Mouse (Mus musculus) hindbrain, embryonic 14.5 days (tissue): ENCODE measurements at regions not wholly inside any gene's neighbourhood (a gene's known extent, or its start where the extent isn't known, plus 50 kb on each side); places are given as distances from the start of the nearest gene placed in this dataset.

Source experiments
- ATAC-seq: fragments of 200-750 bp; cut with Nextera tagmentation; 2 replicates; pipeline ENCODE4 v1.8.0; 2017; ENCODE audit warnings: moderate number of reproducible peaks, mild to moderate bottlenecking, moderate TSS enrichment, moderate library complexity; ENCODE audit not compliant: low FRiP score
- DNase-seq: peaks from one replicate; pipeline ENCODE4 v3.0.0-alpha.2; 2015; ENCODE audit warnings: low spot score
- H3K27ac ChIP-seq: fragments of 300-500 bp; sonication (generic); 2 replicates; pipeline ENCODE4 v1.5.1; 2014; ENCODE audit warnings: mild to moderate bottlenecking, moderate library complexity
- H3K27me3 ChIP-seq: fragments of 300-500 bp; sonication (generic); 2 replicates; pipeline ENCODE4 v1.6.1; 2014; ENCODE audit warnings: mild to moderate bottlenecking, low read length, mixed read lengths; ENCODE audit not compliant: control insufficient read depth, insufficient read depth
- H3K36me3 ChIP-seq: fragments of 300-500 bp; sonication (generic); replicated peaks from 2 replicates; pipeline ENCODE4 v1.6.1; 2014; ENCODE audit not compliant: control insufficient read depth, insufficient read depth
- H3K4me1 ChIP-seq: fragments of 300-500 bp; sonication (generic); replicated peaks from 2 replicates; pipeline ENCODE4 v1.6.1; 2014; ENCODE audit warnings: antibody characterized with exemption, low read length, mixed read lengths; ENCODE audit not compliant: control insufficient read depth, insufficient read depth
- H3K4me2 ChIP-seq: fragments of 300-500 bp; sonication (generic); replicated peaks from 2 replicates; pipeline ENCODE4 v1.6.1; 2014; ENCODE audit warnings: mild to moderate bottlenecking, moderate library complexity
- H3K4me3 ChIP-seq: fragments of 300-500 bp; sonication (generic); replicated peaks from 2 replicates; pipeline ENCODE4 v1.5.1; 2014; ENCODE audit warnings: mild to moderate bottlenecking, low read length
- H3K9ac ChIP-seq: fragments of 300-500 bp; sonication (generic); 2 replicates; pipeline ENCODE4 v1.6.1; 2014
- H3K9me3 ChIP-seq: fragments of 300-500 bp; sonication (generic); 2 replicates; pipeline ENCODE4 v1.6.1; 2016; ENCODE audit warnings: low read length; ENCODE audit not compliant: control insufficient read depth
- WGBS: fragments of 180-500 bp; shearing (Covaris S2); extraction: QIAGEN DNeasy Blood & Tissue Kit; methylation state at CpG from one replicate; pipeline ENCODE4 v1.1.7; 2014; 5-methylcytosine and 5-hydroxymethylcytosine counted together

- Histone ChIP-seq H3K27ac (no peak overlapping the region), H3K9ac (no peak overlapping the region), H3K27me3 (no peaks in the 10 kb centered on the region), H3K36me3 (no peaks in the 10 kb centered on the region), H3K4me1 (no peaks in the 10 kb centered on the region), H3K4me2 (no peak overlapping the region), H3K9me3 (no peaks in the 10 kb centered on the region), H3K4me3 (no peak overlapping the region)
- DNase-seq (no peak), ATAC-seq (no peak)
- WGBS: 70% methylated on average over 5 of the region's 5 CpGs
Observed at GRCm38 (mm10) chr10:43824009-43824408, 77.5 kb downstream of the Qrsl1 start.
